Mouse (Mus musculus): ENCODE data around the gene Polr1a.

- TF ChIP-seq CTCF (IDR thresholded peaks at IDR 0.05; ENCODE audit: control insufficient read depth, insufficient read depth, insufficient read length): no peak
- no peak for TF ChIP-seq MAX (IDR thresholded peaks at IDR 0.05)
- TF ChIP-seq CEBPB (IDR thresholded peaks at IDR 0.05; ENCODE audit: low read depth): no peak
- no peak for TF ChIP-seq MYOG (IDR thresholded peaks at IDR 0.05; ENCODE audit: control insufficient read depth, extremely low read depth, insufficient read length)
- TF ChIP-seq FOSL1 (IDR thresholded peaks at IDR 0.05; ENCODE audit: insufficient read depth, low read length, poor library complexity, severe bottlenecking): no peak
- TF ChIP-seq USF1 (IDR thresholded peaks at IDR 0.05; ENCODE audit: low read depth): no peak
- TF ChIP-seq MYOD1 (IDR thresholded peaks at IDR 0.05; ENCODE audit: control insufficient read depth, insufficient read length, low read depth): no peak
Observed at GRCm38 (mm10) chr6:71980165-71980564, 71.3 kb downstream of the Polr1a start.
